Comparison of ENCODE assay signal across 8 mouse cellular contexts in the genomic region with DNA sequence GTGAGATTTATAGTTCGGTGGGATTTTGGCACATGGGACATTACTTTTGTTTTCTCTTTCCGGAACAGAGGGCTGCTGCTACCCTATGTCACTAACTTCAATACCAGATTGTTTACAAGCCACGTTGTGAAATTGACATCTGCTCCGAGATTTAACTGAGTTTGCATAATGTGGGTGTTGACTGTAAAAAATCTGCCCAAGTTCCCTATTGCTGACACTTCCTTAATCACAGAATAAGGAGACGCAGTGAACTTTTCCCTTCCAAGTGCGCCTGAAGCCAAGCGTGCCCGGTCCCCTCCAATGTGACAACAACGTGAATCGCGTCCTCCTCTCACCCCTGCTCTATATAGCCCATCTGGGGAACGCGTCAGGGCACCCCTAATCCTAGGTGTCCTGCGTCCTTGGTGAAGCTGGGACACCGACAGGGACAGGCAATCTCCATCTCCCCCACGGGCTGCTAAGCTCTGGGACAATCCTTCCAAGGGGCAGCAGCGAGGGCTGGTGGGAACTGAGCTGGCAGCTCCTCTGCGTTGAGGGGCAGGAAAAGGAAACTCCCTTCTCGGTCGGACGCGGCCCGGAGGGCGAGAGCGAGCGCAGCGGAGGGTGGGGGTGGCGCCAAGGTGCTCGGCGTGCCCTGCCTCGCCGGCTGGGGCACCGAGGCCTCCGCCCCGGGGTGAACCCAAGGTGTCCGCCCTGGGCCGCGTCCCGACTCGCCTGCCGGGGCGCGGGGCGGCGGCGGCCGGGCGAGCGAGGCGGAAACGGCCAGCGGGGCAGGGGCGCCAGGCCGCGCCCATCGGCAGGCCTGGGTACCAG. TPM values are rescaled to one million over a fixed set of nuclear protein-coding genes. Genes with fewer than 3 reads are reported as not detected.
DNase-seq lines count a peak whose midpoint lies in the region; ATAC-seq and TF ChIP-seq lines count a peak whose summit lies in the region.

No protein-coding gene starts in this region.

- TF ChIP-seq POLR2A in cortical plate, adult 2 months (IDR thresholded peaks at IDR 0.05; ENCODE audit: extremely low read depth, insufficient read depth, low read length), result no peak

- peaks cover 8% of the 10 kb centered on the region for H3K4me1 ChIP-seq in cortical plate, adult 2 months (ENCODE audit: control insufficient read depth, insufficient read depth, low read length)

- intact Hi-C loops in gastrocnemius, postnatal 14 days (cut with DNase I; ENCODE audit: low total_unique reads), result no loop called here

- H3K4me3 ChIP-seq in cortical plate, adult 2 months (ENCODE audit: insufficient read depth, low read length), result peak overlapping the region; percentile 98

- peak overlapping the region; percentile 98 for H3K27ac ChIP-seq in cortical plate, adult 2 months (ENCODE audit: insufficient read depth, low read length)

- ATAC-seq in activated CD4-positive, CD25-positive, alpha-beta regulatory T cell, adult 4 months, result peak; percentile 45
- peak; percentile 30 for ATAC-seq in inflammation-experienced regulatory T-cells, adult 6 months
- peak; percentile 48 for ATAC-seq in megakaryocyte, adult 5-6 weeks (ENCODE audit: poor library complexity, severe bottlenecking)

- DNase-seq in gastrocnemius, postnatal 14 days, result peak; percentile 70
- DNase-seq in left cerebral cortex, adult 8-10 months (ENCODE audit: low spot score in 2 of 2), result peak; percentile 38 to 39
- DNase-seq in retina, postnatal 7 days (ENCODE audit: low read depth, low spot score), result peak; percentile 39
- DNase-seq in urinary bladder, postnatal 14 days (ENCODE audit: low spot score), result peak; percentile 65

- TF ChIP-seq CTCF in cortical plate, adult 2 months (IDR thresholded peaks at IDR 0.05; ENCODE audit: extremely low read depth, insufficient read depth, low read length), result no peak

RNA-seq across cellular contexts. Expression of a gene that starts 0.8 kb away (rescaled TPM):
- 10 to 100 TPM; 53.4 to 56.8 TPM for polyA plus RNA-seq in activated CD4-positive, CD25-positive, alpha-beta regulatory T cell, adult 4 months (2017; shearing (Covaris generic))
- polyA plus RNA-seq in cortical plate, adult 2 months (2012; rRNA removed), result 25.8 and 27.3 TPM in 2 replicates
- total RNA-seq in gastrocnemius, postnatal 14 days (2021), result 100 to 1,000 TPM; 269 to 286 TPM
- 10 to 100 TPM; 52.5 to 76.1 (median 62.4) TPM for polyA plus RNA-seq in inflammation-experienced regulatory T-cells, adult 6 months (2017; shearing (Covaris generic))
- total RNA-seq in left cerebral cortex, adult 8-10 months (2022), result 10 to 100 TPM; 62.2 to 67.4 (median 64.3) TPM
- total RNA-seq in megakaryocyte, adult 5-6 weeks (2015), result 255 and 267 TPM in 2 replicates
- 110 TPM in 2 replicates for total RNA-seq in megakaryocyte, adult 5-6 weeks (2017)

RNA-seq across cellular contexts. Expression of a gene that starts 41.5 kb away (rescaled TPM):
- under 1 TPM in 1 of 2 experiments, not detected in 1; 0.09 TPM for polyA plus RNA-seq in activated CD4-positive, CD25-positive, alpha-beta regulatory T cell, adult 4 months (2017; shearing (Covaris generic))
- polyA plus RNA-seq in cortical plate, adult 2 months (2012; rRNA removed), result 0.33 and 0.40 TPM in 2 replicates
- total RNA-seq in gastrocnemius, postnatal 14 days (2021), result under 1 TPM; 0.06 to 0.09 TPM
- polyA plus RNA-seq in inflammation-experienced regulatory T-cells, adult 6 months (2017; shearing (Covaris generic)), result not detected
- total RNA-seq in left cerebral cortex, adult 8-10 months (2022), result under 1 TPM in 3 of 4 experiments, not detected in 1; 0.09 to 0.39 (median 0.35) TPM
- 0.04 and 0.57 TPM in 2 replicates for total RNA-seq in megakaryocyte, adult 5-6 weeks (2015)
- total RNA-seq in megakaryocyte, adult 5-6 weeks (2017), result 0.04 TPM in 1 of 2 replicates, not detected in the other

Comparison
In these comparisons a context has a peak if more than half of its experiments do, and no peak if none do; other contexts are left out.
1. Peak in every context shown above with its lines: DNase-seq, ATAC-seq, H3K4me3 ChIP-seq and H3K27ac ChIP-seq.